Mouse (Mus musculus): ENCODE measurements around the gene Vav2.

Gene Vav2

GRCm38 (mm10) chr2:27320820-27321219 lies 106.0 kb downstream of the Vav2 start:
- no peak for DNase-seq (ENCODE audit: low read depth, low spot score)

GRCm38 (mm10) chr2:27318606-27319005 lies 108.2 kb downstream of the Vav2 start:
- no peak for DNase-seq (ENCODE audit: low read depth, low spot score)

- DNase-seq (ENCODE audit: low read depth, low spot score): no peak
Observed at GRCm38 (mm10) chr2:27318197-27318596, 108.6 kb downstream of the Vav2 start.

- no peak for DNase-seq (ENCODE audit: low read depth, low spot score)
Observed at GRCm38 (mm10) chr2:27316167-27316566, 110.7 kb downstream of the Vav2 start.

- DNase-seq (ENCODE audit: low read depth, low spot score): no peak
Observed at GRCm38 (mm10) chr2:27314269-27314668, 112.6 kb downstream of the Vav2 start.

- DNase-seq (ENCODE audit: low read depth, low spot score): no peak
Observed at GRCm38 (mm10) chr2:27312500-27312899, 114.3 kb downstream of the Vav2 start.

GRCm38 (mm10) chr2:27311606-27312005 lies 115.2 kb downstream of the Vav2 start:
- DNase-seq (ENCODE audit: low read depth, low spot score): peak; percentile 38

- DNase-seq (ENCODE audit: low read depth, low spot score): no peak
Observed at GRCm38 (mm10) chr2:27310908-27311307, 115.9 kb downstream of the Vav2 start.

GRCm38 (mm10) chr2:27310221-27310620 lies 116.6 kb downstream of the Vav2 start:
- no peak for DNase-seq (ENCODE audit: low read depth, low spot score)

GRCm38 (mm10) chr2:27306628-27307027 lies 120.2 kb downstream of the Vav2 start:
- DNase-seq (ENCODE audit: low read depth, low spot score): no peak

- DNase-seq (ENCODE audit: low read depth, low spot score): no peak
Observed at GRCm38 (mm10) chr2:27304741-27305140, 122.1 kb downstream of the Vav2 start.

GRCm38 (mm10) chr2:27304074-27304473 lies 122.8 kb downstream of the Vav2 start:
- no peak for DNase-seq (ENCODE audit: low read depth, low spot score)

- no peak for DNase-seq (ENCODE audit: low read depth, low spot score)
Observed at GRCm38 (mm10) chr2:27301444-27302111, 125.3 kb downstream of the Vav2 start.

- no peak for DNase-seq (ENCODE audit: low read depth, low spot score)
Observed at GRCm38 (mm10) chr2:27300725-27301443, 125.9 kb downstream of the Vav2 start.

GRCm38 (mm10) chr2:27296656-27297406 lies 130.0 kb downstream of the Vav2 start:
- DNase-seq (ENCODE audit: low read depth, low spot score): no peak

- DNase-seq (ENCODE audit: low read depth, low spot score): no peak
Observed at GRCm38 (mm10) chr2:27294777-27295176, 132.1 kb downstream of the Vav2 start.

- peak; percentile 68 for DNase-seq (ENCODE audit: low read depth, low spot score)
Observed at GRCm38 (mm10) chr2:27289019-27289418, 137.8 kb downstream of the Vav2 start.

- DNase-seq (ENCODE audit: low read depth, low spot score): no peak
Observed at GRCm38 (mm10) chr2:27286971-27287710, 139.7 kb downstream of the Vav2 start.

GRCm38 (mm10) chr2:27284441-27284840 lies 142.4 kb downstream of the Vav2 start:
- no peak for DNase-seq (ENCODE audit: low read depth, low spot score)

- DNase-seq (ENCODE audit: low read depth, low spot score): no peak
Observed at GRCm38 (mm10) chr2:27281771-27282170, 145.1 kb downstream of the Vav2 start.

- peak; percentile 41 for DNase-seq (ENCODE audit: low read depth, low spot score)
Observed at GRCm38 (mm10) chr2:27280920-27281611, 145.8 kb downstream of the Vav2 start.

Measured in skeletal muscle tissue, adult 2 months (tissue).